Mouse (Mus musculus) lung, embryonic 15.5 days (tissue): ENCODE data around the gene Ccr2. TPM values are rescaled to one million over a fixed set of nuclear protein-coding genes. Genes with fewer than 3 reads are reported as not detected.
"Not testable (repeated sequence)": the region's sequence is repeated elsewhere in the genome, so short reads cannot be mapped to it uniquely, and the experiment has no call there.

Source experiments
- ATAC-seq: fragments of 200-750 bp; cut with Nextera tagmentation; 2 replicates; pipeline ENCODE4 v1.8.0; 2017; ENCODE audit warnings: moderate number of reproducible peaks, borderline replicate concordance; ENCODE audit not compliant: low FRiP score, low TSS enrichment; ENCODE audit errors: extremely low read depth
- H3K27ac ChIP-seq: fragments of 300-500 bp; sonication (generic); 2 replicates; pipeline ENCODE4 v1.5.1; 2015; ENCODE audit warnings: moderate library complexity, mild to moderate bottlenecking, inconsistent platforms
- H3K27me3 ChIP-seq: fragments of 300-500 bp; sonication (generic); 2 replicates; pipeline ENCODE4 v1.6.1; 2015; ENCODE audit warnings: inconsistent platforms
- H3K36me3 ChIP-seq: fragments of 300-500 bp; sonication (generic); 2 replicates; pipeline ENCODE4 v1.6.1; 2015; ENCODE audit warnings: inconsistent platforms
- H3K4me1 ChIP-seq: fragments of 300-500 bp; sonication (generic); 2 replicates; pipeline ENCODE4 v1.6.1; 2015; ENCODE audit warnings: inconsistent platforms
- H3K4me2 ChIP-seq: fragments of 300-500 bp; sonication (generic); 2 replicates; pipeline ENCODE4 v1.6.1; 2015; ENCODE audit warnings: inconsistent platforms, mild to moderate bottlenecking, moderate library complexity
- H3K4me3 ChIP-seq: fragments of 300-500 bp; sonication (generic); 2 replicates; pipeline ENCODE4 v1.5.1; 2015; ENCODE audit warnings: mild to moderate bottlenecking, inconsistent platforms
- H3K9ac ChIP-seq: fragments of 300-500 bp; sonication (generic); 2 replicates; pipeline ENCODE4 v1.6.1; 2015; ENCODE audit warnings: inconsistent platforms
- H3K9me3 ChIP-seq: fragments of 300-500 bp; sonication (generic); 2 replicates; pipeline ENCODE4 v1.6.1; 2016; ENCODE audit warnings: inconsistent platforms
- WGBS: fragments of 180-500 bp; shearing (Covaris S2); methylation state at CpG from one replicate; pipeline ENCODE4 v1.1.7; 2015; 5-methylcytosine and 5-hydroxymethylcytosine counted together
- polyA plus RNA-seq: library from polyadenylated mRNA; unstranded; fragments of >200 nt; fragmentation: Nextera tagmentation; extraction: Ambion mirVana; gene quantifications from 2 replicates; pipeline ENCODE4 v1.2.1, GENCODE M21; 2015

Gene Ccr2
- polyA plus RNA-seq = 7.0 and 7.5 TPM in 2 replicates

DNA sequence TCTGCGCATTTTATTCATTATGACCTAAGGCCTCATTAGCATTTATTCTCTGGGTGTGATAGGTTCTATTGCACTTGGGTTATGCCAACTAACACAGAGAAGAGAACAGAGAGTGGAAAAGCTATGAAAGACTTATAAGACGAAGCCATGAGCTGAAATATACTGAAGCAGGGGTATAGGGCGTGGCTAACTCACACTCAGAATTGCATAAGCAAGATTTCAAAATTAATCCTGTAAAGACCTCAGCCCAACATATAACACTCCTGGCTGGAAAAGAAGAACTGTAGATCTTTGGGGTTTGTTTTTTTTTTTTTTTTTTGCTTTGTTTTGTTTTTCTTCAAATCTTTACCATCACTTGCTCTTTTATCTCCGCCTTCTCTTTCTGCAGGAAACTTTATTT lies at the start of gene Ccr2:
Gene Ccr2 (plus strand): TSS at position 228 of the 400 bp plus-strand sequence.
- Histone ChIP-seq H3K4me3 (no peak within 1 kb of the TSS), H3K36me3 (no peaks in the 10 kb centered on the region), H3K4me2 (no peak within 1 kb of the TSS), H3K27me3 (no peaks in the 10 kb centered on the region), H3K27ac (no peak within 1 kb of the TSS), H3K4me1 (no peaks in the 10 kb centered on the region), H3K9me3 (no peaks in the 10 kb centered on the region), H3K9ac (no peak within 1 kb of the TSS)
- no peak for ATAC-seq
- 83% methylated on average over 4 of the region's 4 CpGs for WGBS

DNA sequence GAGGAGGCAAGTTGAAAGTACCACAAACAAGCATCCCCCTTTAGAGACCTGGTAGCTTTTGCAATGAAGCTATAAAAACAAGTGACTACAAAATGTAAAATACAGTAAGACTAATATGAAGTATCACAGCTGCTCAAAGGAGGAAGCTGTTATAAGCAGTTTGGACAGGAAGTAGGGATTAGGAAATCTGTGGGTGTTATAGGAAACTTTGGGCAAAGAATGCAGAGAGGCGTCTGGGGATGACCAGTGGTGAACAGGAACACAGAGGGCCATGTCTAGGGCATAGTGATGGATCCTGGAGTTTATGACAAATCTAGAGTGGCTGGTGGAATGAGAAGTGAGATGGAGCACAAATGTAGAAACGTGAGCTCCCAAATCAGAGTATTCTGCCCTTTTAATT lies 48.2 kb upstream of the Ccr2 start:
- Histone ChIP-seq H3K27me3 (no peaks in the 10 kb centered on the region), H3K27ac (no peak overlapping the region), H3K4me3 (no peak overlapping the region), H3K9me3 (no peaks in the 10 kb centered on the region), H3K4me2 (no peak overlapping the region), H3K36me3 (no peaks in the 10 kb centered on the region), H3K9ac (no peak overlapping the region), H3K4me1 (no peaks in the 10 kb centered on the region)
- peak; percentile 59; the same call in 1 of the 2 replicates for ATAC-seq
- WGBS = 20% methylated on average over 2 of the region's 2 CpGs

DNA sequence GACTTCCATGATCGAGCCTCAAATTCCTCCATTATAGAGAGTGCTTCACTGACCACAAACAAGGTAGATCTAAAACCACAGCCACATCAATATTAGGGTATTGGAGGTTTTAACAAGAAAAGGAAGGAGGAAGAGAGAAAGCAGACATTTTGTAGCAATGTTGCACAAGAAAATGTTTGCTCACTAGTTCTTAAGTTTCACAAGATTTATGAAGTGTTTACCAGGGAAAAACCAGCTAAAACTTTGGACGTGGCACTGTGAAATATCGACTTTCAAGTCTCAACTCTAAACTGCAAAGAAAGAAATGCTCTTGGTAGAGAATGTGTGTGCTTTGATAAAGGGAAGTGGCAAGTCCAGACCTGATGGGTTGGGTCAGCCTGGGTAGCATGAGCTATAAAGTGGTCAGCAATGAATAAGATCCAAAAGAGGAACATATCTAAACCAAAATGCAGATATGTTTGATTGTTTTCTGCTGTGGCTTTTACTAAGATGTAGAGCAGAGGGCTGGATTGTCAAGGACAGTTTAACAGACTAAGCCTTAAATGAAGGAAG lies 45.5 kb upstream of the Ccr2 start:
- 27% methylated on average over 3 of the region's 3 CpGs for WGBS
- H3K36me3 ChIP-seq = no peaks in the 10 kb centered on the region
- ATAC-seq = no peak

DNA sequence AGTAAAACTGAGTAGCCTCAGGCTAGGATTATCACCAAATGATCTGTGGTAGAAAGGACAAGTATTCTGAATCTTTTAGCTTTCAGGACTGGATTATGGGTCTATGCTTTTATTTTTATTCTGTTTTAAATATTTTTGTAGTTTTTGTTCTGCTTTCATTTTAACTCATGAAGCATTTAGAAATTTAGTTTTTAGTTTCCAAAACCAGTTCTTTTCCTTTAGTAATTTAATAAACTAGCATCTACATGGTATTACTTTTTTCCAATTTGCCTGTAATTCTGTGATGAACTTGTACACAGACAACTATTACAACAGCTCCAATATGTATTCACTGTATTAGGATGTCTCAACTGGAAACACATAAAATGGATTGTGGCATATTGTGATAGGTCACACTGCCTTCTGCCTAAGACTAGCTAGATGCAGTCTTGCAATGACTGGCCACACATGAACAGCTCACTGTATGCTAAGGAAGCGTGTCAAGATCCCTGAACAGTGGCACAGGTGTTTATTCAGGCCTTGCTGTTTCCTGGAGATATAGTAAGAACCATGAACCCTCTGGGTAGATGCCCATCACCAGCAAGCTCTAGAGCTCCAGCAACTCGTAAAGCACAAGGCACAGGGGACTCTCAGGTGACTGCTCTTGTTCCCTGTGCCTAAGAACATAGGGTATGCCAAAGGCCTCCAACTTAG lies 41.9 kb upstream of the Ccr2 start:
- no peak overlapping the region for H3K4me3 ChIP-seq
- H3K36me3 ChIP-seq = no peaks in the 10 kb centered on the region
- H3K4me1 ChIP-seq = no peaks in the 10 kb centered on the region
- no peak overlapping the region for H3K4me2 ChIP-seq
- H3K9ac ChIP-seq = no peak overlapping the region
- no peaks in the 10 kb centered on the region for H3K27me3 ChIP-seq
- no peak for ATAC-seq
- H3K27ac ChIP-seq = no peak overlapping the region
- H3K9me3 ChIP-seq = no peaks in the 10 kb centered on the region
- WGBS = 54% methylated on average over 2 of the region's 2 CpGs

More for the DNA sequence above, 45.5 kb upstream of the Ccr2 start:
- H3K4me1 ChIP-seq = no peaks in the 10 kb centered on the region
- no peak overlapping the region for H3K4me3 ChIP-seq
- H3K27ac ChIP-seq = no peak overlapping the region
- no peak overlapping the region for H3K9ac ChIP-seq
- H3K4me2 ChIP-seq = no peak overlapping the region
- no peaks in the 10 kb centered on the region for H3K9me3 ChIP-seq
- H3K27me3 ChIP-seq = no peaks in the 10 kb centered on the region

DNA sequence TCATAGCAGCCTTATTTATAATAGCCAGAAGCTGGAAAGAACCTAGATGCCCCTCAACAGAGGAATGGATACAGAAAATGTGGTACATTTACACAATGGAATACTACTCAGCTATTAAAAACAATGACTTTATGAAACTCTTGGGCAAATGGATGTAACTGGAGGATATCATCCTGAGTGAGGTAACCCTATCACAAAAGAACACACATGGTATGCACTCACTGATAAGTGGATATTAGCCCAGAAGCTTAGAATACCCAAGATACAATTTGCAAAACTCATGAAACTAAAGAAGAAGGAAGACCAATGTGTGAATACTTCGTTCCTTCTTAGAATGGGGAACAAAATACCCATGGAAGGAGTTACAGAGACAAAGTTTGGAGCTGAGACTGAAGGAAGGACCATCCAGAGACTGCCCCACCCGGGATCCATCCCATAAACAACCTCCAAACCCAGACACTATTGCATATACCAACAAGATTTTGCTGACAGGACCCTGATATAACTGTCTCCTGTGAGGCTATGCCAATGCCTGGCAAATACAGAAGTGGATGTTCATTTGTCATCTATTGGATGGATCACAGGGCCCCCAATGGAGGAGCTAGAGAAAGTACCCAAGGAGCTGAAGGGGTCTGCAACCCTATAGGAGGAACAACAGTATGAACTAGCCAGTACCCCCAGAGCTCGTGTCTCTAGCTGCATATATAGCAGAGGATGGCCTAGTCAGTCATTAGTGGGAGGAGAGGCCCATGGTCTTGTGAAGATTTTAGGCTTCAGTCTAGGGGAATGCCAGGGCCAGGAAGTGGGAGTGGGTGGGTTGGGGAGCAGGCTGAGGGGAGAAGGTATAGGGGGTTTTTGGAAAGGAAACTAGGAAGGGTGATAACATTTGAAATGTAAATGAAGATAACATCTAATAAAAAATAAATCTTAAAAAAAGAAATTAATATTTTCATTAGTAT lies 40.0 kb upstream of the Ccr2 start:
- not testable (repeated sequence) for H3K36me3 ChIP-seq, H3K9ac ChIP-seq, H3K4me3 ChIP-seq, H3K27me3 ChIP-seq, ATAC-seq, H3K4me2 ChIP-seq, H3K4me1 ChIP-seq, H3K27ac ChIP-seq, H3K9me3 ChIP-seq
- whole genome bisulfite sequencing = 44% methylated on average over 3 of the region's 3 CpGs

DNA sequence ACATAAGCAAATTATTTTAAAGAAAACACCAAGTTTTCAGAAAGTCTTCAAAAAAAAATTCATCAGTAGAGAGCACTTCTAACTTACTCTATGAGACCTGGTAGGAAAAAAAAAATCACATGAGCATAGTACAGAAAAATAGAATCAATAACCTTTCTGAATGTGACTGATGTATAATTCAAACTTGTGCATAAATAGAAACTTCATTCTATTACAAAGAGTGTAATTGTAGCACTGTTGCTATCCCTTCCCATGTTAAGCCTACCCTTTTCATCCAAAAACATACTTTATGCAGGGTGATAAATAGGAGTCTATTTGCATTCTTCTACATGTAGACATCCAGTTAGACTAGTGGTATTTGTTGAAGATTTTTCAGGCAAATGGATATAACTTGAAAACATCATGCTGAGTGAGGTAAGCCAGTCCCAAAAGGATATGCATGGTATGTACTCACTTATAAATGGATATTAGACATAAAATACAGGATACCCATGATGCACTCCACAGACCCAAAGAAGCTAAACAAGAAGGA lies 35.1 kb upstream of the Ccr2 start:
- H3K27ac ChIP-seq = no peak overlapping the region
- no peaks in the 10 kb centered on the region for H3K4me1 ChIP-seq
- ATAC-seq = no peak
- H3K9ac ChIP-seq = no peak overlapping the region
- H3K36me3 ChIP-seq = no peaks in the 10 kb centered on the region
- H3K4me3 ChIP-seq = no peak overlapping the region
- H3K27me3 ChIP-seq = no peaks in the 10 kb centered on the region
- no peaks in the 10 kb centered on the region for H3K9me3 ChIP-seq
- H3K4me2 ChIP-seq = no peak overlapping the region

DNA sequence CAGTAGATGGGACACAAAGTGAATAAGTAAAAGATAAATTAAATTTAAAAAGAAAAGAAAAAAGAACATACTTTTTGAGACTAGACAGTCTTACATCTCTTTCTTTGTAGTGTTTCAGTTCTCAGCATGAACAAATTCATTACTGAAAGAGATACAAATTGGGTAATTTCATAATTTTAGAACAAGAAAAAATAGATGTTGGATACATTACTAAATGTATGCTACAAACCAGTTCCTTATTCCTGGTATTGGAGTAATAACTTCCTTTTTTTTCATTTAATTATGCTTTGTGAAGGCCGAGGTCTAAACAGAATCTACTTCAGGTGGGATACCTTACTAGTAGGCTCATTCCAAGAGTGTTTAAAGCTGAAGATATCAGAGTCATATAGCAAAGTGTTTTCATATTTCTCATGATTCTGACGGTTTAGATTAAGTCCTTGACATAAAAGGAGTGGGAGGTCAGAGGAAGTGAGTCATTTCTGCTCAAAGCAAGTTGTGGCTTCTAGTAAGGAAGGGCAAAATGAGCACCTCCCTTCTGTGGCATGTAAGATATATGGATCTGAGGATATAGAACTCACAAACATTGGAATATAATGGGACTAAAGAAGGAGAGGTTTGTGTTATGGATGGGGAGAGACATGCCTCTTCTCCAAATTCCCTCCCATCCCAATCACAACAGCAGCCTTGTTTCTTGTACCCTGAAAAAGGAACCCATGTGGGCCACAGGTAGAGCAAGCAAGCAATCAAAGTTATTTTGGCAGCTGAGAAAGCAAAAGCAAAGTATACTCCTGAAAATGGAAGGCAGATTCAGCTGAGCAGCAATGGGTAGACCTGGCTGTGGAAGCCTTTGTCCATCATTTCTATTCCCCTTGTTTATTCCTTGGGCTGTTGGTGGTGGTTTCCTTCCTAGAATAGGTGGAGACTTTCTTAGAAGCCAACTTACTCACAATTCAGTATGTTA lies 33.4 kb upstream of the Ccr2 start:
- WGBS = 45% methylated on average over 2 of the region's 2 CpGs
- no peak overlapping the region for H3K4me2 ChIP-seq
- no peaks in the 10 kb centered on the region for H3K4me1 ChIP-seq
- no peak overlapping the region for H3K4me3 ChIP-seq
- no peak overlapping the region for H3K9ac ChIP-seq
- no peaks in the 10 kb centered on the region for H3K9me3 ChIP-seq
- ATAC-seq = no peak
- no peaks in the 10 kb centered on the region for H3K27me3 ChIP-seq
- no peaks in the 10 kb centered on the region for H3K36me3 ChIP-seq
- no peak overlapping the region for H3K27ac ChIP-seq

DNA sequence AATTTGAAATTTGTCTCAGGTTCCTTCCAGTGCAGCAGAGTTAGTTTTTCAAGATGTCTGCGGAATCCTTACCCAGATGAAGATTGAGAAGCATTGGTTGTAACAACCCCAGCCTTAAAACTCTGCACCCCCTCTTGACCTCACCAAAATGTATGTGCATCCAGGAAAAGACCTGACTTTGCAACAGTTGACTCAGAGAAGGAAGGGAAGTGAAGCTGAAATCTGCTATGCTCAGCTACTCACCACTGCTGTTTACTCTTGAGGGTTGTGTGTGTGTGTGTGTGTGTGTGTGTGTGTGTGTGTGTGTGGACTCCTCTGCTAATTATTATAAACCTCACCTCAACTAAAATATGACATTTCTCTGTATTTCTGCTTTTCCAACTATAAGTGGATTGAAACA lies 30.2 kb upstream of the Ccr2 start:
- 80% methylated on average over 1 of the region's 1 CpGs for WGBS
- Histone ChIP-seq H3K27me3 (no peaks in the 10 kb centered on the region), H3K4me3 (no peak overlapping the region), H3K36me3 (no peaks in the 10 kb centered on the region), H3K9me3 (no peaks in the 10 kb centered on the region), H3K9ac (no peak overlapping the region), H3K27ac (no peak overlapping the region), H3K4me2 (no peak overlapping the region), H3K4me1 (no peaks in the 10 kb centered on the region)
- no peak for ATAC-seq

DNA sequence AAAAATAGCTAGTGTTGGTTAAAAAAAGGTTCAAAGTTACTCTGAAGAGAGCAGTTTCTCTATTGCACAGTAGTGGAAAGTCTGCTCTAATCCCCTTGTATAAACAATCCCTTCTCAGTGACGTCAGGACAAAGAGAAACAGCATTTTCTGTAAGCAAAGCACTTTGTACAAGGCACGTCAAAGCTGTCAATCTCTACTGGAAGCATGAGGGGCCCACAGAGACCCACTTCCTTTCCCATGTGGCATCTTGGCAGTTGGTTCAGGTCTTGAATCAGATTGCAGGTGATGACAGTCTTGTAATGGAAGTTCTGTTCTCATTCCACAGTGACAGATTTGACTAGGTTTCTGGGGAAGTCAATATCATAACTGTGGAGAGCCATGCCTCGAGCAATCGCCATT lies 21.9 kb upstream of the Ccr2 start:
- H3K27ac ChIP-seq = no peak overlapping the region
- no peak overlapping the region for H3K9ac ChIP-seq
- H3K4me3 ChIP-seq = no peak overlapping the region
- WGBS = 46% methylated on average over 4 of the region's 4 CpGs
- no peaks in the 10 kb centered on the region for H3K36me3 ChIP-seq
- no peaks in the 10 kb centered on the region for H3K27me3 ChIP-seq
- H3K9me3 ChIP-seq = no peaks in the 10 kb centered on the region
- H3K4me1 ChIP-seq = no peaks in the 10 kb centered on the region
- no peak overlapping the region for H3K4me2 ChIP-seq
- ATAC-seq = no peak

DNA sequence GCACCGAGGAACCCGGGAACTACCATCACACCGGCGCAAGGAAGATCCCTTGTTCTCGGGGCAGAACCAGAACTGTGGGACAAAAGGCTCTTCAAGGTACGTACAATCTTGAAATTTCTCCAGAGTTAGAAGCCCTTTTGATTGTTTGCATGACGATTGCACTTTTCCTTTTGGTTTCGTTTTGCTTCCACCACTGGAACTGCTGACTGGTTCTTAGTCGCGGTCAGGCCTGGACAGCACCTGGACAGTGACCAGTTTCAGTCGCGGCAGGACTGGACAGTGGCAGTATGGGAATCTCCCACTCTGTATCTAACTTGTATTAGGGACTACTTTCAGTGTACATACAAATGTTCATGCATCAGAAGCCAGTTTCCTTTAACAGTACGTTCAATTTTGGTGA lies 21.3 kb upstream of the Ccr2 start:
- WGBS = 90% methylated on average over 13 of the region's 13 CpGs
- H3K9ac ChIP-seq, H3K27me3 ChIP-seq, H3K27ac ChIP-seq, H3K4me3 ChIP-seq, H3K4me2 ChIP-seq, H3K36me3 ChIP-seq, H3K9me3 ChIP-seq, ATAC-seq, H3K4me1 ChIP-seq: not testable (repeated sequence)

DNA sequence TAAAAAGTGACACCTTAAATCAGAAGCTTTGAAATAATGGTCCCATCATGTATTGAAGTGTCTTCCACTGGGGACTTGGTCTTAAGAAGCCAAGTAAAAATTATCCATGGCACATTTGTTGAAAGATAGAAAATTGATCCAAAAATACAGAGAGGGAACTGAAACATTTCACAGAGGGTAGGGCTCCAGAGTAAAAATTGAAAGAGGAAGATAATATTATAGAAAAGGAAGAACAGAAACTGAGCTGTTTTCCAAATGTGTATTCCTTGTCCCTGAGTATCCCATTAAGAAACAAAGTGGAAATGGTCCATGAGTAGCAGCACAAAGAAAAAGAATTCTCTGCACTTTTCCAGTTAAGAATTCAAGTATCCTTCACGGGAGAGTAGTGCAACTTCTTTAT lies 11.3 kb upstream of the Ccr2 start:
- no peak for ATAC-seq
- Histone ChIP-seq H3K9ac (no peak overlapping the region), H3K9me3 (no peaks in the 10 kb centered on the region), H3K4me1 (no peaks in the 10 kb centered on the region), H3K36me3 (no peaks in the 10 kb centered on the region), H3K27me3 (no peaks in the 10 kb centered on the region), H3K27ac (no peak overlapping the region), H3K4me3 (no peak overlapping the region), H3K4me2 (no peak overlapping the region)
- WGBS = 71% methylated on average over 1 of the region's 1 CpGs
